Mouse (Mus musculus) spleen, adult 2 months (tissue): ENCODE data around the gene Ttc30a2.

Experiments
- CTCF ChIP-seq: fragments of 200-500 bp; IDR thresholded peaks from 2 replicates; pipeline ENCODE4 v1.5.1; 2011; ENCODE audit warnings: mild to moderate bottlenecking, inconsistent platforms; ENCODE audit not compliant: insufficient read depth, insufficient read length, insufficient replicate concordance; ENCODE audit errors: extremely low read depth
- POLR2A ChIP-seq: fragments of 200-500 bp; IDR thresholded peaks from 2 replicates; pipeline ENCODE4 v1.6.1; 2011; ENCODE audit warnings: low read depth, low read length, inconsistent platforms

GRCm38 (mm10) chr2:75959183-75959849 lies 18.7 kb downstream of the Ttc30a2 start:
- TF ChIP-seq CTCF: no peak
- TF ChIP-seq POLR2A: no peak
